Mouse (Mus musculus): ENCODE measurements around the gene Tgoln1. TPM values are rescaled to one million over a fixed set of nuclear protein-coding genes. Genes with fewer than 3 reads are reported as not detected.

Gene Tgoln1
- polyA plus RNA-seq, 1 experiment from 2014 or later: 34.0 TPM

GRCm38 (mm10) chr6:72562894-72563293 lies 53.9 kb downstream of the Tgoln1 start:
- no peaks in the 10 kb centered on the region for H3K9me3 ChIP-seq
- H3K4me3 ChIP-seq (replicated peaks): no peak overlapping the region
- H3K27ac ChIP-seq: no peak overlapping the region
- H3K4me2 ChIP-seq: no peak overlapping the region
- no peaks in the 10 kb centered on the region for H3K27me3 ChIP-seq (replicated peaks)
- 83% methylated on average over 5 of the region's 5 CpGs for WGBS
- H3K36me3 ChIP-seq: no peaks in the 10 kb centered on the region
- no peak for ATAC-seq (ENCODE audit: insufficient read depth, low FRiP score, low read depth)
- H3K9ac ChIP-seq: no peak overlapping the region
- peaks cover 5% of the 10 kb centered on the region; the same call in 1 of the 2 replicates for H3K4me1 ChIP-seq

GRCm38 (mm10) chr6:72562486-72562885 lies 54.3 kb downstream of the Tgoln1 start:
- ATAC-seq (ENCODE audit: insufficient read depth, low FRiP score, low read depth): no peak
- peaks cover 5% of the 10 kb centered on the region; the same call in 1 of the 2 replicates for H3K4me1 ChIP-seq
- H3K4me2 ChIP-seq: no peak overlapping the region
- WGBS: 50% methylated on average over 6 of the region's 6 CpGs
- H3K4me3 ChIP-seq (replicated peaks): no peak overlapping the region
- H3K36me3 ChIP-seq: no peaks in the 10 kb centered on the region
- no peak overlapping the region for H3K9ac ChIP-seq
- no peaks in the 10 kb centered on the region for H3K27me3 ChIP-seq (replicated peaks)
- no peak overlapping the region for H3K27ac ChIP-seq
- no peaks in the 10 kb centered on the region for H3K9me3 ChIP-seq

- no peak overlapping the region for H3K9ac ChIP-seq
- ATAC-seq (ENCODE audit: insufficient read depth, low FRiP score, low read depth): no peak
- H3K36me3 ChIP-seq: no peaks in the 10 kb centered on the region
- H3K4me3 ChIP-seq (replicated peaks): no peak overlapping the region
- no peak overlapping the region for H3K4me2 ChIP-seq
- no peaks in the 10 kb centered on the region for H3K27me3 ChIP-seq (replicated peaks)
- H3K4me1 ChIP-seq: peaks cover 4% of the 10 kb centered on the region; the same call in 1 of the 2 replicates
- no peaks in the 10 kb centered on the region for H3K9me3 ChIP-seq
- no peak overlapping the region for H3K27ac ChIP-seq
- WGBS: 60% methylated on average over 8 of the region's 8 CpGs
Observed at GRCm38 (mm10) chr6:72560801-72561200, 56.0 kb downstream of the Tgoln1 start.

Other genes with a start within 250 kb of the Tgoln1 start
- 23.9 and 26.8 TPM in 2 replicates for gene Vamp5, start 236.5 kb downstream of the Tgoln1 start, polyA plus RNA-seq (2015; fragmentation: Nextera tagmentation; extraction: Ambion mirVana)
- gene Vamp8, start 226.3 kb downstream of the Tgoln1 start, polyA plus RNA-seq (2015; fragmentation: Nextera tagmentation; extraction: Ambion mirVana): 215 and 219 TPM in 2 replicates
- gene Ggcx, start 202.7 kb downstream of the Tgoln1 start, polyA plus RNA-seq (2015; fragmentation: Nextera tagmentation; extraction: Ambion mirVana): 30.4 and 39.5 TPM in 2 replicates
- gene Mat2a, start 177.4 kb downstream of the Tgoln1 start, polyA plus RNA-seq (2015; fragmentation: Nextera tagmentation; extraction: Ambion mirVana): 284 and 306 TPM in 2 replicates
- 0.18 and 0.22 TPM in 2 replicates for gene Sh2d6, start 95.3 kb downstream of the Tgoln1 start, polyA plus RNA-seq (2015; fragmentation: Nextera tagmentation; extraction: Ambion mirVana)
- 80.9 and 98.6 TPM in 2 replicates for gene Capg, start 72.6 kb downstream of the Tgoln1 start, polyA plus RNA-seq (2015; fragmentation: Nextera tagmentation; extraction: Ambion mirVana)
- 13.7 and 15.9 TPM in 2 replicates for gene Elmod3, start 18.6 kb downstream of the Tgoln1 start, polyA plus RNA-seq (2015; fragmentation: Nextera tagmentation; extraction: Ambion mirVana)
- gene Retsat, start 18.5 kb downstream of the Tgoln1 start, polyA plus RNA-seq (2015; fragmentation: Nextera tagmentation; extraction: Ambion mirVana): 21.5 and 22.3 TPM in 2 replicates
- gene Tcf7l1, start 172.3 kb upstream of the Tgoln1 start, polyA plus RNA-seq (2015; fragmentation: Nextera tagmentation; extraction: Ambion mirVana): 23.7 and 25.5 TPM in 2 replicates

Measured in stomach, embryonic 15.5 days (tissue).